Mouse (Mus musculus): ENCODE results near the gene Galnt9.

Galnt9 gene

DNA sequence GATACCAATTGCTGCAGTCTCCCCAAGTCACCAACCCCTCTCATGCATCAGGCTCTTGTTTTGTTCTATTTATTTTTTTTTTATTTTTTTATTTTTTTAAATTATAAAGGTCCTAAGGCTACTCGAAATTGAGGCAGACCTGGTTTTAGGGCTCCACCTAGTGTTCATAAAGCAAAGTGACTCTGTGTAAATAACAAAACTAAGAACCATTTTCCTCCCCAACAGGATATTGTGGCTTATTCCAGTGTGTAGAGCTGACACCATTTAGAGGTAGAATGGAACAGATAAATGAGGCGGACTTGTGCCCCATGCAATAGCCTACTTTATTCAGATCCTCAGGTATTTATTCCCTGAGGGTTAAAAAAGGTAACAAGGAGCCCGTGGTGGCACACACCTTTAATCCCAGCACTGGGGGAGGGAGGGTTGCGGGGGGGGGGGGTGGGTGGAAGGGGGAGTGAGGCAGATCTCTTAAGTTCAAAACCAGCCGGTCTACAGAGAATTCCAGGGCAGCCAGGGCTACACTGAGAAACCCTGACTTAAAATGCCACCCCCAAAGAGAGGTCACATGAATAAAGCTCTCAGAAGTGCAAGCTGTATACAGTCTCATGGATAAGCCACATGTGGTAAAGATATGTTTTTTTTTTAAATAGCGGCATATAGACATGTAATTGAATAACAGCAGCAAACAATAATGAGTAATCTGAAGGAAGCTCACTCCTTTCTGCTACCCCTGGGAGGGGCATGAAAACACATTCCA, 92.0 kb downstream of the Galnt9 start:
- in situ Hi-C loops (cut with MboI): no loop called here

DNA sequence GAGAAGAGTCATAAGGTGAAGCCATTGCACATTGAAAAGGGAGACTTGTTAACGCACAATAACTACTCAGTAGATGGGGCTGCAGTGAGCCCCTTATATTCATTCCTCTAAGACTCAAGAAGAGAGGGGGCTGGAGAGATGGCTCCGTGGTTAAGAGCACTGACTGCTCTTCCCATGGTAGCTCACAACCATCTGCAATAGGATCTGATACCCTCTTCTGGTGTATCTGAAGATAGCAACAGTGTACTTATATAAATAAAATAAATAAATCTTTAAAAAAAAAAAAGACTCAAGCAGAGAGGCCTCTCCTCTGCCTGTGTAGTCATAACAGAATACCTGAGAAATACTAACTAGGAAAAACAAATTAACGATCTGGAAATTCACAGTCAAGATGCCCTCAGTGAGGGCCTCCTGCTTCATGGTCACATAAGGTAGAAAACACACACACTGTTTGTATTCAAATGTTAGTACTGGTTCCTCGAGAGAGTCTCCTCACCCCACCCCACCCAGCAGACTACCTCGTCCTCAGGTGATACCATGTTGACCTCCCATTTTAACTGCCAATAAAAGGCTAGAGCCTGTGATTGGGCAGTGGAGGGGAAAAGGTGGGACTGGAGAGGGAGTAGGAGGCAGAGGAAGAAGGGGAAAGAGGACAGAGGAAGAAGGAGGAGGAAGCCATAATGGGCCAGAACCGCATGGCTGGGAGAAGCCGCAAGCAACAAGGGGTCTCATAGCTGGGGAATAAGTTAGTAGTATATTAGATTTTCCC, 94.3 kb downstream of the Galnt9 start:
- in situ Hi-C loops (cut with MboI): no loop called here

DNA sequence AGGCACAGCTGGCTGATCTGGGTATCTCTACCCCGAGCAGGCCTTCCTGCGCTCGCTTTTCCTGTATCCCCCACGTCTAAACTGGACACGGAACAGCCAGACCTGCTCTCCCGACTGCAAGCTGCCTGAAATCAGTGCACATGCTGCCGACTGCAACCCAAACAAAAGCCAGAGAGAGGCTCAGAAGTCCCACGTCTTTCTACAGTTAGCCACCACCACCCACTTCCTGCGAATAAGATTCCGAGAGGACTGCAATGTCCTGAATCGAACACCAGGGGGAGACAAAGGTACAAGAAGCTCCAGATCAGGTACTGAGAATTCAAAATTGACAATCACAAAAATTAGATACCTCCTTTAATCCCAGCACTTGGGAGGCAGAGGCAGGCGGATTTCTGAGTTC, 95.3 kb downstream of the Galnt9 start:
- in situ Hi-C loops (cut with MboI): no loop called here

DNA sequence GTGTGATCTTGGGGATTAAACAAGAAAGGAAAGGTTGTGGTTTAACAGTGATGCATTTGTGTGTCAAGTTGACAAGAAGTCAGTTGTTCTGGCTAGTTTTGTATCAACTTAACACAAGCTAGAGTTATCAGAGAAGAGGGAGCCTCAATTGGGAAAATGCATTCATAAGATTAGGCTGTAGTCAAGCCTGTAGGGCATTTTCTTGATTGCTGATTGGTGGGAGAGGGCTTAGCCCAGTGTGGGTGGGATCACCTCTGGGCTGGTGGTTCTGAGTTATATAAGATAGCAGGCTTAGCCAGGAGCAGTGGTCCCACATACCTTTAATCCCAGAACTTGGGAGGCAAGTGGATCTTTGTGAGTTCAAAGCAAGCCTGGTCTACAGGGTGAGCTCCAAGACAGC, 102.2 kb downstream of the Galnt9 start:
- in situ Hi-C loops (cut with MboI): loop anchor here (10.0 kb wide), 1 partner anchor 282 kb away; no protein-coding TSS in a partner anchor

DNA sequence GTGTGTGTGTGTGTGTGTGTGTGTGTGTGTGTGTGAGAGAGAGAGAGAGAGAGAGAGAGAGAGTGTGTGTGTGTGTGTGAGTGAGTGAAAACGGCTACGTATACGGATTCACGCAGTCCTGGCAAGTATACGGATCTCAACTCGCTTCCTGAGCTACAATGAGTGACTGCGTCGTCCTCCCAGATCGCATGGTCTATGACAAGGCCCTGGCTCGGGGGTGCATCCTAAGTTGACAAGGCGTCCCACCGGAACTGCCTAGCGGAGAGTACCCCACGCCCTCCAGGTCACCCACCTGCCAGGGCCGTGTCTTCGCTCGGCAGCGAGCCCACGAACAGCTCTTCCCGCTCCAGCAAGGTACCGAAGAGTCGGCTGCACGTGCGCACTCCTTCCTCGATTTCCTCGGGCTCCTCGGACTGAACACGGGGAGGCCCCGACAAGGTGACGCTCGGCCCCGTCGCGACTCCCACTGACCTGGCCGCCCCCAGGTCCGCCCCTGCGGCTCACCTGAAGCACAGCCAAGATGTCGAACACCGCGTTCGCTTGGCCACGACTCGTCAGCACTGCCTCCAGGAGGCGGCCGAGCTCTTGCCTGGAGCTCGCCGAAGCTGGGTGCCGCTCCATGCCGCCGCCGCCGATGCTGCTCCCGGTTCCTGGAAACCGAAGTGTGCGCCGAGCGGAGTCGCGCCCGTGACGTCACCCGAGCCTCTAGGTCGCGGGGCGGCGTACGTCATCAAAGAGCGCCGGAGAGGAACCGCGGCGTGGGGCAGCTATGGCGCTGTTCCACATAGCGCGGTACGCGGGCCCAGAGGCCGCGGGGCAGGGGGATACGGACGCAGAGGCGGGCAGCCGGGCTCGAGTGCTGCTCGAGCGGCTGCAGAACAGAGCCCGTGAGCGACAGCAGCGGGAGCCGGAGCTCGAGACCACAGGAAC, 108.8 kb downstream of the Galnt9 start, which contains the start of the genes Noc4l and Ddx51:
TSS of gene Noc4l (minus strand) at position 699 of the 930 bp plus-strand sequence.
TSS of gene Ddx51 (plus strand) at position 733 of the 930 bp plus-strand sequence.
- in situ Hi-C loops (cut with MboI): no loop called here

DNA sequence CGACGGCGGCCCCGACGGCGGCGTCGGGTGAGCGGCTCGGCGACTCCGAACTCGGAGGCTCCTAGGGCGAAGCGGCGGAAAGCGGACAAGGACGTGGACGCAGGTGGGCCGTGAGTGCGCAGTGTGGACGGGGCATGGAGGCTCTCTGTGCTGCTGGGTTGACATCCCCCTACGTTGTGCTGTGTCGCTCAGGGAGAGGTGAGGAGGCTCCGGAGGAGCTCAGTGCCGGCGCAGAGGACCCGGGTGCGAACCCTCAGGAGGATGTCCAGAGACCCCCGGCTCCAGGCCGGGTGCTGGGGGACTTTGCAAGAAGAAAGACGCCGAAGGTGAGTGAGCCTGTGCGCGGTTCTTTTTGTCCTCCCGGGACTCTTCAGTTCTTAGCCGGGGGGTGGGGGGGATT, 109.5 kb downstream of the Galnt9 start:
- in situ Hi-C loops (cut with MboI): no loop called here

DNA sequence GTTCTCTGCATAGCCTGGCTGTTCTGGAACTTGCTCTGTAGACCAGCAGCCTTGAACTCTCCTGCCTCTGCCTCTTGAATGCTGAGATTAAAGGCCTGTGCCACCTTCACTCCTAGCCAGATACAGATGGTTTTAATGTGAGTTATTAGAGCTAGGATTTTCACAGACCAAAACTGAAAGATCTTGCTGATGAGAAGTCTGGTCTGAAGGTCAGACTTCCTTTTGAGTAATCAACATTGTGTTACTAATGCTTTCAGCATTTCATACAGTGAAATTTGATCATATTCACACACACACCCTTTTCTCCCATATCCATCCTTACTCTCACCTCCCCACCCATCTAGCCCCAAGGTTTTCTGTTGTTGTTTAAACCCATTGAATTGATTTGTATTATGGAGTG, 115.5 kb downstream of the Galnt9 start:
- in situ Hi-C loops (cut with MboI): no loop called here

DNA sequence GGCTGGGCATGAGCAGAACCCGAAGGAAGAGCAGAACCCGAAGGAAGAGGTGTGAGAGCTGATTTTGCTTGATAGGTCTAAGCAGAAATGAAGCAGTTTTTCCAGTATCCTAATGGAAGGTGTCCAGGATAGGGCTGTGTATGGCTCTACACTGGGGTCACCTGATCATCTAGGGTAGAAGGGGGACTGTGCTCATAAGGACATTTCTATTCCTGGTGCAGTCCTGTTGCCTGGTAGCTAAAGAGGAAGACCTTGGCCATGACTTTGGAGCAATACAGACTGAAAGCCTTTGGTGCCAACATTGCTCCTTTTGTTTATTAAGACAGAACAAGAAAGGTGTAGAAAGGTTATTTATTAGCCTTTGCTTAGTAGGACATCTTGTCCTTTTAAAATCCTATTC, 119.9 kb downstream of the Galnt9 start:
- in situ Hi-C loops (cut with MboI): no loop called here

DNA sequence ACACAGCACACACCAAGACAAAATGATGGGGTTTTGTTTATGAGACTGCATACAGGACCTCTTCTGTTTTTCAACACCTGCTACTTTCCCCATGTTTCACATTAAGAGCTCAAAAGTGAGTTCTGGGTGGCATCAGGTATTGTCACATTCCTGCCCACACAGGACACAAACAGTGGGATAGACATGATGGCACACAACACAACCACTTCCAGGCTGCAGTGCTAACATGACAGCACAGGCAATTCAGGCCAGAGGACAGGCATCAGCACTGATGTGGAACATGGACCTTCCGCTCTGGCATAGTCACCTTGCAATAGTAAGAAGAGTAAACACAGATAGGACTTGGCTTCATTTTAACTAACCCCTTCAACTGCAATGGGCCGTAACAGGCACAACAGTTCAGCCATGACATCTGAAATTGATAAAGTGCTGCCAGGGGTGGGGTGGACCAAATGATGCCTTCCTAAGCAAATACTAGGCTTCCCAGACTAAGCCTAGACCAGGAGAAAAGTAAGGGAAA, 120.7 kb downstream of the Galnt9 start:
- in situ Hi-C loops (cut with MboI): no loop called here

DNA sequence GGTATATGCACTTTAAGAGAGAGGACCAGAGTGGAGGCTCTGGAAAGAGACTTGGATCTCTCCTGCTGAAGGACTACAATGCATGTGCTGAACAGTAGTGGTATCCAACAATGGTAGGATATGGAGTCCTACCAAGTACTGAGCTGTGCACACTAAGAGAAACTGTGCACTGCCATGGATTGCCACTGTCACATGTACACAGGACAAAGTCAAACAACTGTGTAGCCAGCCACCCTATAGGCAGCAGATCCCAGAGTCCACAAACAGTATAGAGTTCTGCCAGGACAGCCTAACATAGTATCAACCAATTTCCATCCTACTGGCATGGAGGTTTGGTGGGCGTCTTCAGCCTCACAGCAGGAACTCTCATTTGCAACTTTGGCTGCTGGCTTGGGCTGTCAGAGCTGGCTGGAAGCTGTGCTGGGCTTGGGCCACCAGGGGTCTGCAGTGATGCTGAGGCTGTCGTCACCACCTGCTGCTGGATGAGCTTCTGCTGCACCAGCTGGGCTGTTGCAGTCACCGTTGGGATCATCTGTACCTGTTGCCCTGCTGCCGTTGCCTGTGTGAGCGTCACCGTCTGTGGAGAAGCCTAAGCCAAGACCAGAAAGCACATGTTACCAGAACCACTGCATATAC, 121.4 kb downstream of the Galnt9 start:
- in situ Hi-C loops (cut with MboI): no loop called here
